Mouse (Mus musculus): Measurements from ENCODE around the gene Rer1. TPM values are rescaled to one million over a fixed set of nuclear protein-coding genes. Genes with fewer than 3 reads are reported as not detected.

The Rer1 gene
- 156 and 166 TPM in 2 replicates for polyA plus RNA-seq (2014; fragmentation: Nextera tagmentation; extraction: Ambion mirVana)

DNA sequence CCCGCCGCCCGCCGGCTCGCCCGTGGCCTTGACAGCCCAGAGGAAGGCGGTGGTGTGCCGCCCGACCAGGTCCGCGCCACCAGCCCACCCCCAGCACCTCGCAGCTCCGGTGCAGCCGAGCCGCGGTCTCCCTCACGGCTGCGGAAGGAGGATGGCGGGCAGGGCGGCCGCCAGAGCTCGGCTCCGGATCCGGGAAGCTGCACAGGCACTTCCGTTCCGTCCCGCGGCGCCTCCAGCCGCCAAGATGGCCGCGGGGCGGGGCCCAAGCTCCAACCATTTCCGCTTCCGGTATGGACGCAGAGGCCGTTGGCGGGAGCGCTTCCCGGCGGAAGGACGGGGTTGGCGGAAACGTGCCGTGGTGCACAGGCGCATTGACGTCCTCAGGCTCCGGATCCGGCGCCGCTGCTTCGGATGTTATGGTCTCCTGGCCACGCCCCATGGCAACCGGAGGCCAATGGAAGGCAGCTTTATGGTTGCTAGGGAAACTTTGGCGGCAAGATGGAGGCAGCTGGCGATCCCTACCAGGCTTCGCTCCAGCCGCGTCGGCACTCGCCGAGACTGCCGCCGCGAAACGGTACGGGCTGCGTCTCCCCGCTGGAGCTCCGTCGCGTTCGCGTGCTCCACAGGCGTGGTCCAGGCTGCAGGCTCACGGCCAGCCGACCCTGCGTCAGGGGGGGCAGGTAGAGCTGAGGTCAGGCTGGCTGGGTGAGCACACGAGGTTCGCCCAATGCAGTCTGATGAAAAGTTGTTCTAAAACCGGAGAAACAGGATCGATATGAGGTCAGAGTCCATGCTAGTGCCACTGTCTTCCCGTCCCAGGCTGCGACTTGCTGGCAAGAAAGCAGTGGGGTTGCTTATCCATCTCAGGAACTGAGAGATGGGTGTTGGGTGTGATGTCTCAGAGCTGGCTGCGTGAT is at the start of gene Rer1, which contains the start of gene Morn1:
Gene Rer1 (minus strand): TSS at position 275 of the 917 bp plus-strand sequence.
Gene Morn1 (plus strand): TSS at position 470 of the 917 bp plus-strand sequence.
- no peaks in the 10 kb centered on the region for H3K27me3 ChIP-seq (ENCODE audit: control insufficient read depth, insufficient read depth, low read length)
- under 1% methylated on average over 70 of the region's 85 CpGs for WGBS
- peak within 1 kb of the TSS; percentile 92 for H3K4me2 ChIP-seq (replicated peaks; ENCODE audit: low read depth, low read length)
- peak; percentile 96 for ATAC-seq (ENCODE audit: low FRiP score)
- 0 out of 2 replicates have a peak, but pooled peaks cover 3% of the 10 kb centered on the region for H3K36me3 ChIP-seq (ENCODE audit: control insufficient read depth, insufficient read depth, low read length)
- H3K9ac ChIP-seq (ENCODE audit: low read depth, low read length), result peak within 1 kb of the TSS; percentile 90
- DNase-seq (ENCODE audit: low spot score), result peak; percentile 100
- H3K4me1 ChIP-seq (replicated peaks; ENCODE audit: control insufficient read depth, insufficient read depth, low read length), result peaks cover 5% of the 10 kb centered on the region
- H3K9me3 ChIP-seq (ENCODE audit: control insufficient read depth, low read length), result no peaks in the 10 kb centered on the region
- peak within 1 kb of the TSS; percentile 98 for H3K4me3 ChIP-seq (ENCODE audit: low read depth, low read length)
- peak within 1 kb of the TSS; percentile 92 for H3K27ac ChIP-seq (ENCODE audit: low read depth, low read length)

DNA sequence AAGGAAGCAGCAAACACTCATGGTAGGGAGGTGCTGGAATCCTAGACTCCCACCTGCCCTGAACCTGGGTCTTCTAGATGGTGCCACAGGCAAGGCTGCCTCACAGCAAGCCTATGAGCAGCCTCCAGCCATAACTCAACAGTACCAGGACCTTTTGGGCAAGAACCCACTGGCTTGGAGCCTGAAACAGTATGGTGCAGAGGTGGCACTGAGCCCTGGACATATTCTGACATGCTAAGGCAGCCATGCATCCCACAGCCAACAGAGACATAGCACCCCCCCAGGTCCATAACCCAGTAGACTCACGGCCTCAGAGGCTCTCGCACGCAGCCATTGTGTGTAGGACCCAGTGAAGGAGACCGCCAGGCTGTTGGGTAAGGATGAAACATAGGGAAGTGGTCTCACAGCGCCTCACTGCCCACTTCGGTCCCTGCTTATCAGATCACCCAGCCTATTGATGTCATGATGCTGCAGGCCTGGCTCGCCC is 48.5 kb upstream of the Rer1 start:
- no peak overlapping the region for H3K27ac ChIP-seq (ENCODE audit: low read depth, low read length)
- no peaks in the 10 kb centered on the region for H3K9me3 ChIP-seq (ENCODE audit: control insufficient read depth, low read length)
- H3K9ac ChIP-seq (ENCODE audit: low read depth, low read length), result no peak overlapping the region
- no peaks in the 10 kb centered on the region for H3K36me3 ChIP-seq (ENCODE audit: control insufficient read depth, insufficient read depth, low read length)
- H3K27me3 ChIP-seq (ENCODE audit: control insufficient read depth, insufficient read depth, low read length), result no peaks in the 10 kb centered on the region
- DNase-seq (ENCODE audit: low spot score) (no peak), ATAC-seq (ENCODE audit: low FRiP score) (no peak)
- WGBS, result 87% methylated on average over 7 of the region's 7 CpGs
- peaks cover 15% of the 10 kb centered on the region for H3K4me1 ChIP-seq (replicated peaks; ENCODE audit: control insufficient read depth, insufficient read depth, low read length)
- H3K4me3 ChIP-seq (ENCODE audit: low read depth, low read length), result no peak overlapping the region
- no peak overlapping the region for H3K4me2 ChIP-seq (replicated peaks; ENCODE audit: low read depth, low read length)

- Histone ChIP-seq H3K36me3 (ENCODE audit: control insufficient read depth, insufficient read depth, low read length) (no peaks in the 10 kb centered on the region), H3K27me3 (ENCODE audit: control insufficient read depth, insufficient read depth, low read length) (no peaks in the 10 kb centered on the region), H3K4me2 (replicated peaks; ENCODE audit: low read depth, low read length) (no peak overlapping the region), H3K9me3 (ENCODE audit: control insufficient read depth, low read length) (no peaks in the 10 kb centered on the region), H3K27ac (ENCODE audit: low read depth, low read length) (peak overlapping the region; percentile 63), H3K9ac (ENCODE audit: low read depth, low read length) (no peak overlapping the region), H3K4me1 (replicated peaks; ENCODE audit: control insufficient read depth, insufficient read depth, low read length) (peaks cover 15% of the 10 kb centered on the region), H3K4me3 (ENCODE audit: low read depth, low read length) (no peak overlapping the region)
- ATAC-seq (ENCODE audit: low FRiP score), result no peak
- WGBS, result 41% methylated on average over 20 of the region's 20 CpGs
- DNase-seq (ENCODE audit: low spot score), result peak; percentile 36
Observed at GRCm38 (mm10) chr4:155133658-155134417, 47.7 kb upstream of the Rer1 start.

GRCm38 (mm10) chr4:155133188-155133587 is 47.0 kb upstream of the Rer1 start:
- ATAC-seq (ENCODE audit: low FRiP score), result no peak
- no peak overlapping the region for H3K4me2 ChIP-seq (replicated peaks; ENCODE audit: low read depth, low read length)
- no peak overlapping the region for H3K4me3 ChIP-seq (ENCODE audit: low read depth, low read length)
- H3K9me3 ChIP-seq (ENCODE audit: control insufficient read depth, low read length), result no peaks in the 10 kb centered on the region
- no peaks in the 10 kb centered on the region for H3K36me3 ChIP-seq (ENCODE audit: control insufficient read depth, insufficient read depth, low read length)
- no peak for DNase-seq (ENCODE audit: low spot score)
- H3K9ac ChIP-seq (ENCODE audit: low read depth, low read length), result no peak overlapping the region
- H3K27ac ChIP-seq (ENCODE audit: low read depth, low read length), result no peak overlapping the region
- H3K27me3 ChIP-seq (ENCODE audit: control insufficient read depth, insufficient read depth, low read length), result no peaks in the 10 kb centered on the region
- WGBS, result 34% methylated on average over 3 of the region's 3 CpGs
- H3K4me1 ChIP-seq (replicated peaks; ENCODE audit: control insufficient read depth, insufficient read depth, low read length), result peaks cover 15% of the 10 kb centered on the region

- Histone ChIP-seq H3K9ac (ENCODE audit: low read depth, low read length) (no peak overlapping the region), H3K4me3 (ENCODE audit: low read depth, low read length) (no peak overlapping the region), H3K9me3 (ENCODE audit: control insufficient read depth, low read length) (no peaks in the 10 kb centered on the region), H3K27me3 (ENCODE audit: control insufficient read depth, insufficient read depth, low read length) (no peaks in the 10 kb centered on the region), H3K36me3 (ENCODE audit: control insufficient read depth, insufficient read depth, low read length) (no peaks in the 10 kb centered on the region), H3K4me2 (replicated peaks; ENCODE audit: low read depth, low read length) (no peak overlapping the region), H3K27ac (ENCODE audit: low read depth, low read length) (no peak overlapping the region), H3K4me1 (replicated peaks; ENCODE audit: control insufficient read depth, insufficient read depth, low read length) (peaks cover 14% of the 10 kb centered on the region; the same call in 1 of the 2 replicates)
- no peak for DNase-seq (ENCODE audit: low spot score)
- no peak for ATAC-seq (ENCODE audit: low FRiP score)
- WGBS, result 83% methylated on average over 7 of the region's 7 CpGs
Observed at GRCm38 (mm10) chr4:155130616-155131015, 44.4 kb upstream of the Rer1 start.

- Histone ChIP-seq H3K27ac (ENCODE audit: low read depth, low read length) (no peak overlapping the region), H3K4me3 (ENCODE audit: low read depth, low read length) (no peak overlapping the region), H3K9me3 (ENCODE audit: control insufficient read depth, low read length) (no peaks in the 10 kb centered on the region), H3K4me1 (replicated peaks; ENCODE audit: control insufficient read depth, insufficient read depth, low read length) (peaks cover 14% of the 10 kb centered on the region; the same call in 1 of the 2 replicates), H3K27me3 (ENCODE audit: control insufficient read depth, insufficient read depth, low read length) (no peaks in the 10 kb centered on the region), H3K9ac (ENCODE audit: low read depth, low read length) (no peak overlapping the region), H3K4me2 (replicated peaks; ENCODE audit: low read depth, low read length) (no peak overlapping the region), H3K36me3 (ENCODE audit: control insufficient read depth, insufficient read depth, low read length) (no peaks in the 10 kb centered on the region)
- 84% methylated on average over 14 of the region's 14 CpGs for WGBS
- ATAC-seq (ENCODE audit: low FRiP score) (no peak), DNase-seq (ENCODE audit: low spot score) (no peak)
Observed at GRCm38 (mm10) chr4:155129996-155130395, 43.8 kb upstream of the Rer1 start.

- peaks cover 9% of the 10 kb centered on the region; the same call in 1 of the 2 replicates for H3K4me1 ChIP-seq (replicated peaks; ENCODE audit: control insufficient read depth, insufficient read depth, low read length)
- DNase-seq (ENCODE audit: low spot score) (no peak), ATAC-seq (ENCODE audit: low FRiP score) (no peak)
- no peak overlapping the region for H3K4me3 ChIP-seq (ENCODE audit: low read depth, low read length)
- no peaks in the 10 kb centered on the region for H3K27me3 ChIP-seq (ENCODE audit: control insufficient read depth, insufficient read depth, low read length)
- H3K27ac ChIP-seq (ENCODE audit: low read depth, low read length), result no peak overlapping the region
- WGBS, result 94% methylated on average over 10 of the region's 10 CpGs
- H3K9ac ChIP-seq (ENCODE audit: low read depth, low read length), result no peak overlapping the region
- H3K4me2 ChIP-seq (replicated peaks; ENCODE audit: low read depth, low read length), result no peak overlapping the region
- no peaks in the 10 kb centered on the region for H3K9me3 ChIP-seq (ENCODE audit: control insufficient read depth, low read length)
- H3K36me3 ChIP-seq (ENCODE audit: control insufficient read depth, insufficient read depth, low read length), result no peaks in the 10 kb centered on the region
Observed at GRCm38 (mm10) chr4:155129132-155129917, 43.1 kb upstream of the Rer1 start.

DNA sequence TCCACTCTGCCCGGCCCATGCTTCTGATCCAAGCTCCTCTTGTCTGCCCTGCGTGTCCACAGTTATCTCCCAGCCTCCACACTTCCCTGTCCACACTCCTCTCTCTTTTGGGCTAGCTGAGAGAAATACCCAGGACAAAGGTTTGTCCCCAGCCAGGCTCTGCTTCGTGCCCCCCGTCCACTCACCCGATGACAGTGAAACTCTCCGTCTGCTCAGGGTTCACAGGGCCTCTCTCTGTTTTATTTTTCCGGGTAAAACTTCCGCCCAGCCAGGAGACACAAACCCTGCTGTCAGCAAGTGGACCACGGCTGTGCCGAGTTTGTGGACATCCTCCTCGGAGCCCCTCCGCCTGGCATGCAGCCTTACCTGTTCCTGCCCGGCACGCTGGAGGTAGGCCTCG is 42.2 kb upstream of the Rer1 start:
- no peak for ATAC-seq (ENCODE audit: low FRiP score)
- Histone ChIP-seq H3K36me3 (ENCODE audit: control insufficient read depth, insufficient read depth, low read length) (no peaks in the 10 kb centered on the region), H3K4me3 (ENCODE audit: low read depth, low read length) (no peak overlapping the region), H3K4me2 (replicated peaks; ENCODE audit: low read depth, low read length) (no peak overlapping the region), H3K27ac (ENCODE audit: low read depth, low read length) (no peak overlapping the region), H3K9me3 (ENCODE audit: control insufficient read depth, low read length) (no peaks in the 10 kb centered on the region), H3K4me1 (replicated peaks; ENCODE audit: control insufficient read depth, insufficient read depth, low read length) (peaks cover 2% of the 10 kb centered on the region; the same call in 1 of the 2 replicates), H3K9ac (ENCODE audit: low read depth, low read length) (no peak overlapping the region), H3K27me3 (ENCODE audit: control insufficient read depth, insufficient read depth, low read length) (no peaks in the 10 kb centered on the region)
- 93% methylated on average over 15 of the region's 15 CpGs for WGBS
- DNase-seq (ENCODE audit: low spot score), result no peak
